9 mouse cellular contexts compared by ENCODE assay signal in the genomic region with DNA sequence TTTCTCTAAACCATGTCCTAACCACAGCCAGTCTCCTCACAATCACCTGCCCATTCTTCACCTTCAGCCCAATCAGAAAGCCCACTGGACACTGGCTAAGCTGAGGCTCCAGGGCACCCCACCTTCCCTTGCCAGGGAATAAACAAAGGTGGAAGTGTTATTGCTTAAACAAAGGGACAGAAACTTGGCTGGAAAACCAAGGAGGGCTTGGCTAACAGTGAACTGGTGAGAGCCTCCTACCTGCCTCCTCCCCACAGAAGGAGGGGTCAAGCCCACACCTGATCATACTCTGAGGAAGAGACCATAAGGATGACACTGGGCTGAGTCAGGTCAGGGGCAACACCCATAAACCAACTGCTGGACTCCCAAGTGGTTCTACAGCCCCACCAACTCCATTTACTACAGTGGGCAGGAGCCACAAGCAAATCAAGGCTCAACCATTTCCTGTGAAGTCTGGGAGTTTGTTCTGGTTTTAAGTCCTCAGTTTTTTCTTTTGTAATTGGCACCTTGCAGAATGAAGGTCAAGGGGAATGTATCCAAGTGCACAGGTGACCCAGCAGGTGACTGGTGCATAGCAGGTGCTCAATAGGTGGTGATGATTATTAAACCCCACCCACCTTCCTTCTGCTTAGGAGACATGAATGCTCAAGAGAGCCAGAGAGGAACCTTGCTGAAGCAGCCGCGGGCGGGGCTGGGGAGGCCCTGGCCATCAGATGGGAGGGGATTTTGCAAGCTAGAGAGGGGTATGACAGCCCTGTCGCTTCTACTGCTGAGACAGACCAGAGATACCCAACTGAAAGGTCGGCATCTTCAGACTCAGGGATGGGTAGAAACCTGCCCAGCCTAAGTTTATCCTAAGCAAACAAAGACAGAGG. TPM values are rescaled to one million over a fixed set of nuclear protein-coding genes. Genes with fewer than 3 reads are reported as not detected.
A peak's percentile ranks its signal among the peaks of the same experiment; 100 is the strongest.
DNase-seq lines count a peak whose midpoint lies in the region; ATAC-seq lines count a peak whose summit lies in the region.
"Had no signal": no experiment of that assay in that cellular context is flagged by ENCODE, and none has a peak within 500 bp of the region (broad histone marks: within the 10 kb centered on the region; RNA-seq: fewer than 3 reads in every experiment).

No protein-coding gene starts in this region.

- H3K9me3 ChIP-seq in lung, embryonic 16.5 days (ENCODE audit: control insufficient read depth, low read length) = no peaks in the 10 kb centered on the region
- no peaks in the 10 kb centered on the region for H3K9me3 ChIP-seq in intestine, embryonic 14.5 days (ENCODE audit: control insufficient read depth, low read length)
- no peaks in the 10 kb centered on the region for H3K9me3 ChIP-seq in liver, embryonic 13.5 days (replicated peaks)
- no peaks in the 10 kb centered on the region for H3K9me3 ChIP-seq in hindbrain, embryonic 13.5 days

- 40% methylated on average over 5 of the region's 5 CpGs for WGBS in lung, embryonic 16.5 days
- 18% methylated on average over 5 of the region's 5 CpGs for WGBS in intestine, embryonic 14.5 days
- WGBS in liver, embryonic 13.5 days (ENCODE audit: insufficient replicate concordance) = 9% methylated on average over 5 of the region's 5 CpGs
- 56% methylated on average over 5 of the region's 5 CpGs for WGBS in hindbrain, embryonic 13.5 days

- H3K27me3 ChIP-seq in lung, embryonic 16.5 days (ENCODE audit: control insufficient read depth, insufficient read depth, low read depth, low read length) = no peaks in the 10 kb centered on the region
- H3K27me3 ChIP-seq in intestine, embryonic 14.5 days (replicated peaks; ENCODE audit: control insufficient read depth, insufficient read depth, low read length) = no peaks in the 10 kb centered on the region
- peaks cover 25% of the 10 kb centered on the region for H3K27me3 ChIP-seq in liver, embryonic 13.5 days
- 0 out of 2 replicates have a peak, but pooled peaks cover 7% of the 10 kb centered on the region for H3K27me3 ChIP-seq in hindbrain, embryonic 13.5 days

- H3K27ac ChIP-seq in lung, embryonic 16.5 days (ENCODE audit: low read length) = peak overlapping the region; percentile 1; the same call in 1 of the 2 replicates
- H3K27ac ChIP-seq in intestine, embryonic 14.5 days (ENCODE audit: low read depth) = peak overlapping the region; percentile 69; the same call in 1 of the 2 replicates
- no peak overlapping the region; the same call in 1 of the 2 replicates for H3K27ac ChIP-seq in liver, embryonic 13.5 days
- H3K27ac ChIP-seq in hindbrain, embryonic 13.5 days = no peak overlapping the region

- DNase-seq in lung, postnatal 10 days = no peak
- DNase-seq in intestine, embryonic 14.5 days (ENCODE audit: low spot score) = no peak
- DNase-seq in liver, embryonic 13.5 days = no peak
- no peak for DNase-seq in thymus, postnatal 25 days
- no peak for DNase-seq in thymus, postnatal 36 days
- DNase-seq: left cerebral cortex, postnatal 4 days; thymus, postnatal 4 days had no signal

- peaks cover 84% of the 10 kb centered on the region for H3K4me1 ChIP-seq in lung, embryonic 16.5 days (replicated peaks; ENCODE audit: control insufficient read depth, insufficient read depth, low read length)
- H3K4me1 ChIP-seq in intestine, embryonic 14.5 days (replicated peaks; ENCODE audit: control insufficient read depth, insufficient read depth, low read length) = peaks cover 44% of the 10 kb centered on the region
- peaks cover 42% of the 10 kb centered on the region for H3K4me1 ChIP-seq in liver, embryonic 13.5 days (replicated peaks)
- H3K4me1 ChIP-seq in hindbrain, embryonic 13.5 days (replicated peaks) = peaks cover 10% of the 10 kb centered on the region; the same call in 1 of the 2 replicates

- no peak overlapping the region for H3K4me2 ChIP-seq in lung, embryonic 16.5 days (ENCODE audit: low read depth, low read length)
- H3K4me2 ChIP-seq in intestine, embryonic 14.5 days (ENCODE audit: low read length) = 0 out of 2 replicates have a peak overlapping the region, but pooled peaks have one; percentile 26
- H3K4me2 ChIP-seq in liver, embryonic 13.5 days = peak overlapping the region; percentile 6; the same call in 1 of the 2 replicates
- no peak overlapping the region for H3K4me2 ChIP-seq in hindbrain, embryonic 13.5 days

- no peak overlapping the region for H3K9ac ChIP-seq in lung, embryonic 16.5 days (ENCODE audit: low read length)
- H3K9ac ChIP-seq in intestine, embryonic 14.5 days (ENCODE audit: low read length) = no peak overlapping the region
- H3K9ac ChIP-seq in liver, embryonic 13.5 days = no peak overlapping the region
- H3K9ac ChIP-seq in hindbrain, embryonic 13.5 days = no peak overlapping the region

- no peak overlapping the region for H3K4me3 ChIP-seq in lung, embryonic 16.5 days (ENCODE audit: low read length)
- H3K4me3 ChIP-seq in intestine, embryonic 14.5 days (ENCODE audit: low read depth, low read length) = no peak overlapping the region
- no peak overlapping the region for H3K4me3 ChIP-seq in liver, embryonic 13.5 days (replicated peaks)
- no peak overlapping the region for H3K4me3 ChIP-seq in hindbrain, embryonic 13.5 days

- no peaks in the 10 kb centered on the region for H3K36me3 ChIP-seq in lung, embryonic 16.5 days (ENCODE audit: control insufficient read depth, insufficient read depth, low read length)
- no peaks in the 10 kb centered on the region for H3K36me3 ChIP-seq in intestine, embryonic 14.5 days (ENCODE audit: control insufficient read depth, insufficient read depth, low read length)
- H3K36me3 ChIP-seq in liver, embryonic 13.5 days = no peaks in the 10 kb centered on the region
- no peaks in the 10 kb centered on the region for H3K36me3 ChIP-seq in hindbrain, embryonic 13.5 days

- ATAC-seq in lung, embryonic 16.5 days (ENCODE audit: low read depth) = no peak
- no peak for ATAC-seq in intestine, embryonic 14.5 days (replicated peaks; ENCODE audit: low FRiP score, low TSS enrichment, low read depth)
- ATAC-seq in liver, embryonic 13.5 days (ENCODE audit: low read depth) = no peak
- ATAC-seq in hindbrain, embryonic 13.5 days (ENCODE audit: low FRiP score) = no peak

RNA-seq across cellular contexts. Expression of a gene that starts 8.2 kb away (rescaled TPM):
- 226 and 247 TPM in 2 replicates for polyA plus RNA-seq in lung, embryonic 16.5 days (2015; fragmentation: Nextera tagmentation; extraction: Ambion mirVana)
- 104 and 110 TPM in 2 replicates for polyA plus RNA-seq in intestine, embryonic 14.5 days (2014; fragmentation: Nextera tagmentation; extraction: Ambion mirVana)
- 33.6 and 37.0 TPM in 2 replicates for polyA plus RNA-seq in liver, embryonic 13.5 days (2015; fragmentation: Nextera tagmentation; extraction: Ambion mirVana)
- 9.0 and 9.7 TPM in 2 replicates for polyA plus RNA-seq in hindbrain, embryonic 13.5 days (2015; fragmentation: Nextera tagmentation; extraction: Ambion mirVana)

RNA-seq across cellular contexts. Expression of a gene that starts 21.3 kb away (rescaled TPM):
- polyA plus RNA-seq in lung, embryonic 16.5 days (2015; fragmentation: Nextera tagmentation; extraction: Ambion mirVana) = 59.9 and 62.3 TPM in 2 replicates
- 65.2 and 67.2 TPM in 2 replicates for polyA plus RNA-seq in intestine, embryonic 14.5 days (2014; fragmentation: Nextera tagmentation; extraction: Ambion mirVana)
- polyA plus RNA-seq in liver, embryonic 13.5 days (2015; fragmentation: Nextera tagmentation; extraction: Ambion mirVana) = 28.5 and 33.2 TPM in 2 replicates
- polyA plus RNA-seq in hindbrain, embryonic 13.5 days (2015; fragmentation: Nextera tagmentation; extraction: Ambion mirVana) = 84.3 and 85.3 TPM in 2 replicates

RNA-seq across cellular contexts. Expression of a gene that starts 25.3 kb away (rescaled TPM):
- polyA plus RNA-seq in lung, embryonic 16.5 days (2015; fragmentation: Nextera tagmentation; extraction: Ambion mirVana) = 7.9 and 15.2 TPM in 2 replicates
- polyA plus RNA-seq in intestine, embryonic 14.5 days (2014; fragmentation: Nextera tagmentation; extraction: Ambion mirVana) = 11.6 and 17.4 TPM in 2 replicates
- 5.3 and 5.7 TPM in 2 replicates for polyA plus RNA-seq in liver, embryonic 13.5 days (2015; fragmentation: Nextera tagmentation; extraction: Ambion mirVana)
- 5.0 and 5.9 TPM in 2 replicates for polyA plus RNA-seq in hindbrain, embryonic 13.5 days (2015; fragmentation: Nextera tagmentation; extraction: Ambion mirVana)

RNA-seq across cellular contexts. Expression of a gene that starts 30.5 kb away (rescaled TPM):
- 46.8 and 54.9 TPM in 2 replicates for polyA plus RNA-seq in lung, embryonic 16.5 days (2015; fragmentation: Nextera tagmentation; extraction: Ambion mirVana)
- polyA plus RNA-seq in intestine, embryonic 14.5 days (2014; fragmentation: Nextera tagmentation; extraction: Ambion mirVana) = 1.7 and 1.9 TPM in 2 replicates
- polyA plus RNA-seq in liver, embryonic 13.5 days (2015; fragmentation: Nextera tagmentation; extraction: Ambion mirVana) = 0.13 and 0.35 TPM in 2 replicates
- 2.3 and 9.3 TPM in 2 replicates for polyA plus RNA-seq in hindbrain, embryonic 13.5 days (2015; fragmentation: Nextera tagmentation; extraction: Ambion mirVana)

RNA-seq across cellular contexts. Expression of a gene that starts 32.5 kb away (rescaled TPM):
- 16.8 and 21.9 TPM in 2 replicates for polyA plus RNA-seq in lung, embryonic 16.5 days (2015; fragmentation: Nextera tagmentation; extraction: Ambion mirVana)
- polyA plus RNA-seq in intestine, embryonic 14.5 days (2014; fragmentation: Nextera tagmentation; extraction: Ambion mirVana) = 0.07 and 10.4 TPM in 2 replicates
- 0.02 TPM in 2 replicates for polyA plus RNA-seq in liver, embryonic 13.5 days (2015; fragmentation: Nextera tagmentation; extraction: Ambion mirVana)
- 0.05 and 0.09 TPM in 2 replicates for polyA plus RNA-seq in hindbrain, embryonic 13.5 days (2015; fragmentation: Nextera tagmentation; extraction: Ambion mirVana)

Comparison
In these comparisons a context has a peak if more than half of its experiments do, and no peak if none do; other contexts are left out.
1. H3K27ac ChIP-seq: peak in lung, embryonic 16.5 days (single experiment) and intestine, embryonic 14.5 days (single experiment); none in liver, embryonic 13.5 days (single experiment) and hindbrain, embryonic 13.5 days (single experiment).
2. H3K4me2 ChIP-seq: peak in intestine, embryonic 14.5 days (single experiment) and liver, embryonic 13.5 days (single experiment); none in lung, embryonic 16.5 days (single experiment) and hindbrain, embryonic 13.5 days (single experiment).